Mouse (Mus musculus): ENCODE results near the gene Olfr1426.
"Not testable (repeated sequence)": the region's sequence is repeated elsewhere in the genome, so short reads cannot be mapped to it uniquely, and the experiment has no call there.

The Olfr1426 gene

DNA sequence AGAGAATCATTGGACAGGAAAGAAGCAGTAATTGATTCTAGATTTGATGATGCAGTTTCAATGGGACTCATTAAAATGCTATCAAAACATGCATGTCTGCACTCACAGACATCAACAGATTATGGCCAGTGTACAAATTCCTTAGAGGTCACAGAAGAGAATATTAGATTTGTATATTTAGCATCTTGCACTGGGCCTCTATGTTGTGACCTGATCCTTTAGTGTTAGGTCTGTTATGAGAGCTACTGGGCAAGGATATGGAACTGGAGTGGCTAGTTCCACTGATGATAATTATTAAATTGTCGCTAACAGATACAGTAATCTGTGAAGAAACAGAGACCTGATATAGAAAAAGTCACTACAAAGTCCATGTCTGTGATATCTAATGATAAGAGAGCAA, at the start of gene Olfr1426:
Gene Olfr1426 (minus strand): TSS at position 101 of the 400 bp plus-strand sequence.
- DNase-seq (ENCODE audit: low spot score in 2 of 2) = no peak

DNA sequence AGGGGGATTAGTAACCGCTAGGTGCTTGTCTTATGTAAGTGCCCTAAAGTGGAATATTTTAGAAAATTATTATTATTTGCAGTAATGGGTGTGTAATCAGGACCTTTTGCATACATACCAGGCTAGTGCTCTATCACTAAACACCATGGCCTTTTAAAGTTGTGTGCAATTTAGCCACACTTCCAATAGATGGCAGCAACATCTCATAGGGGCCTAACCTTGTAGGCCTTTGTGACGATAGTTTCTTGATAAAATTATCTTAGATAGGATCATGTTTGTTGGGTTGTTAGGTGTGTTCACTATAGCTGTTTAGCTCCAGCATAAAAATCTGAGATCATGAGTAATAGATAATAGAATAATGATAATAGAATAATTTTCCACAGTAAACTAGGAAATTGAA, 42.5 kb upstream of the Olfr1426 start:
- peak in 1 of 2 experiments; percentile 65 for DNase-seq (ENCODE audit: low spot score in 2 of 2)

DNA sequence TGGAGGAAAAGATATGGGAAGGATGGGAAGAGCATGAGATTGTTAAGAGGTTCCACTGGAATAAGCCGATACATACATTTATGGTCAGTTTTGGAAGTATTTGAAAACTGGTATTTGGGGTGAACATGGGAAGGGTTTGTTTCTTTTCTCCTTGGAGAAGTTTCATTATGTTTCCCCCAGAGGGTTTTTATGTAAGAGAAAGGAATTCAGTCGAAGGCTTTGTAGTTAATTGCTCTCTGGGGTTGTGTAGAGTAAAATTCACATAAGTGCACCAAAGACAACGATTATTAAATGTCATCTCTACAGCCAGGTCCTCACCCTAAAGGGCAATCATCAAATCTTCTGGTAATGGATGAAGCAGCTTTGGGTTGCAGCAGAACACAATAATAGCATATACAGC, 31.3 kb upstream of the Olfr1426 start, which contains the start of gene Olfr76:
Gene Olfr76 (minus strand): TSS at position 101 of the 400 bp plus-strand sequence.
- no peak for DNase-seq (ENCODE audit: low spot score in 2 of 2)

DNA sequence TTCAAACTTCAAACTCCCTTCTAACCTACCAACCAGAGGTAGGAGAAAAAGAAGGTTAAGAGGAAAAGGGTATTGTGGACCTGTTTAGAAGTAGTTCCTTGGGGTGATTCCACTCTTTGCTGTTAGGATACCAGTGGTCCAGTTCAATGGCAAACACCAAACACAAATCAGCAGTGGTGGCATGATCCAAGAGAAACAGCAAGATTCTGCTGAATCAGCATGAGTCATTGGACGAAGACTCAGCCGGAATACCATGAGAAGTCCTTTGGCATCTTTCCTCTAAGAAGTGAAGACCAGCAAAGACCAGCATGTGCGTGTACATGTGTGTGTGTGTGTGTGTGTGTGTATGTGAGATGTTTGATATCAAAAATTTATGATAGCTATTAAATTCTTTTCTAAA, 24.7 kb upstream of the Olfr1426 start:
- no peak for DNase-seq (ENCODE audit: low spot score in 2 of 2)

DNA sequence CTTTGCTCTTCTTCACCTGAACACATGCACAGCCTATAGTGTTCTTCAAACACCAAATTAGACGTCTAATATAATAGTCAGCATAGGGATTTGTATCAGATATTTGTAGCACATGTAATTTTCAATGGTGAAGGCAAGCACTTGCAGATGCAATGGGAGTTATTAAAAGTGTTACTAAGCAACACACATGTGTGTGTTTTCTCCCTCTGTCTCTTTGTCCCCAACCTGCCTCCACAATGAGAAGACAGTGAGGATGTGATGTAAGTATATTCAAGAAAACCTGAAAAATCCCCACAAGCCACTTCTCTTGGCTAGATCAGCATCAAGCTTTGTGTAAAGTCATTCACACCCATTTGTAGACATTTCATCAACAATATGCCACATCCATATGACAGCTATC, 24.0 kb upstream of the Olfr1426 start, which contains the start of gene Olfr1428:
Gene Olfr1428 (minus strand): TSS at position 101 of the 400 bp plus-strand sequence.
- DNase-seq (ENCODE audit: low spot score in 2 of 2) = no peak

DNA sequence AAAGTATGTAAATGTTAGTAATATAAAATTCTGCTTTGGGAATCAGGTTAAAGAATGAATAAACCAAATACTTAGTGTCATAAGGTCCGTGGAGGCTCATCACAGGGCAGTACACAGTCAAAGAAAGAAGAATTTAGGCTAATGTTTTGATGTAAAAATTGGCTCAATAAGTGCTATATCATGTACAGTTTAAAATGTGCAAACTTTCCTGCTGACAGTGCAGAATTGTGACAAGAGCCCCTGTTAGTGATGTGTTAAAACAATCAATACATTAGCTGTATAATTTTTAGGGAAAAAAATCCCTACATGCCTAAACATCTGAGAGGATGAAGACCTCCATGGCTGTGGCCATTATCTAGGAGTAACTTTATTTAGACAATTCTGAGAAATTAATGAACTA, 22.0 kb upstream of the Olfr1426 start:
- no peak for DNase-seq (ENCODE audit: low spot score in 2 of 2)

DNA sequence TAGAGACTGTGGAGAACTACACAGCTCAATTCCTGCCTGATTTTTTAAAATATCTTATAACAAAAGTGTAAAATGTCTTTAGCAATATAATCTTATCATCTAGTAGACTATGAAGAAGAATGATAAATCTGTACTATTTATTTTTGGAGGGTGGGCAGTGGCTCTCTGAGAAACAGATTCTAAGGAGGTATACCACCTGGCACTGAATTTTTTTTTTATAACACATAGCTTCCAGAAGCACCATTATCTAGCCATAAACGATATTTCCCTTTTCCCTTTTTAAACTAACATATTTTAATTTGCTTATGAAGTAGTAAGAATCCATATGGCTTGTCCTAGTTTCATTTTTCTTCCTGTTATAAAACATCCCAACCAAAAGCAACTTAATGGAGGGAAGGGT, 12.7 kb upstream of the Olfr1426 start:
- peak in 1 of 2 experiments; percentile 12 for DNase-seq (ENCODE audit: low spot score in 2 of 2)

DNA sequence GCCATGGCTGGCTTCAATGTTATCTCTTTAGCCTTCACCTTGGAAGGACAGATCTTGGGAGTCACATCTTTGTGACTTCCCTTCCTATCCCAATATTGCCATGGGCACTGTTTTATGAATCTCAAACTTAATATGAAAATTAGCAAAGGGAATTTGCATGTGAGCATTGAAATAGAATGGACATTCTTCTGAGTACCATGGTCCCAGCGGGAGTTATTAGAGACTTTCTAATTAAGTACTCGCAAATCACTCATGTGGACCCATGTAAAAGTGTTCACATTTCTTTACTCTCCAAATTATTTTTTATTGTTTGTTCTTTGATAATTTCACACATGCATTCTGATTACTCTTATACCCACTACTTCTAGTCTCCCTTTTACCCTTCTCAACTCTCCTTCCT, 11.4 kb upstream of the Olfr1426 start, which contains the start of gene Olfr1427:
Gene Olfr1427 (minus strand): TSS at position 101 of the 400 bp plus-strand sequence.
- DNase-seq (ENCODE audit: low spot score in 2 of 2) = no peak

DNA sequence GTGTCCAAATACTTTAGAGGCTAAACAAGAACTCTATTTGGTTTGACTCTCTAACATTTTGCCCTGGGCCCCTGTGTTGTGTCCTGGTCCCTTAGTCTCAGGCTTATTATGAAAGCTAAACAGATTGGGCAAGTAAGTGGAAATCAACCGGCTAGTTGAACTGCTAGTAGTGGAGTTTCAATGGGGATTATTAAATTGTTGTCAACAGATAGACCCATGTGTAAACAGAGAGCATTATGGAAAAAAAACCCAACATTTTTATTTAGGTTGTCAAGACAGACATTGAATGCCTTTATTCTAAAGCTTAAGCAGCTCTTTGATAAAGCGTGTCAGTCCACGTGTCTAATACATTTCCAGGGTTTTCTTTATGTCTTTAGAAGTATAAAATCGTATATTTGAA, 14.2 kb downstream of the Olfr1426 start, which contains the start of gene Olfr1425:
Gene Olfr1425 (minus strand): TSS at position 101 of the 400 bp plus-strand sequence.
- DNase-seq (ENCODE audit: low spot score in 2 of 2) = not testable (repeated sequence)

DNA sequence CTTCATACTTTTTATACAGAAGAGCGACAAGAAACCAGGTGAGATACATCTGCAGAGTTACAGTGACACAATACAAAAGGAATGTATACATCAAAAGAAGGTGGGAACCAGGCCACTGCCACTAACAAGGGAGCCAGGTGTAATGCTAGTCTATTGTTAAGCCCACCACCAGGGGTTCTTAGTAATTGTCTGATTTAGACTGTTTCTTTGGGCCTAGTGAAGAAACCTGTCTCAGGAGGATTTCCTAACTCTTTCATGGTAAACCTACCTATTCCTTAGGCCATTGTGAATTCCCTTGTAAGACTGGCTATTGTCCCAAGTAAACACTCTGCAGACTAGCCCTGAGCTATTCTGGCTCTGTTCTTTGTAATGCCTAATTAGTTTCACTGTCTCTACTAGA, 22.3 kb downstream of the Olfr1426 start:
- DNase-seq (ENCODE audit: low spot score in 2 of 2) = not testable (repeated sequence)

DNA sequence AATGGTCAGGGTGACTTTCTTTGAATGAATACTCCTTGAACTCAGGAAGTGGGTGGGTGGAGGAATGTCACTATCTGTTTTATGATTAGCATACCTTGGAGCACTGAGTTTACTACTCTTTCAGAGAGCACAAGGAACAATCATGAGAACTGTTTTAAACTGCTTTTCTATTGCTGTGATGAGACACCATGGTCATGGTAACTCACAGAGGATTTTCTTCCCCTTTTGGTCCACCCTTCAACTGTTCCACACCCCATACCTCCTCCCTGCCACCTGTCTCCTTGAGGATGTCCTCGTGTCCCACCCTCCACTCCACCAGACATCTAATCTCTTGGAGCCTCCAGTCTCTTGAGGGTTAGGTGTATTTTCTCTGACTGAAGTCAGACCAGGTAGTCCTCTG, 24.0 kb downstream of the Olfr1426 start:
- DNase-seq (ENCODE audit: low spot score in 2 of 2) = not testable (repeated sequence)

DNA sequence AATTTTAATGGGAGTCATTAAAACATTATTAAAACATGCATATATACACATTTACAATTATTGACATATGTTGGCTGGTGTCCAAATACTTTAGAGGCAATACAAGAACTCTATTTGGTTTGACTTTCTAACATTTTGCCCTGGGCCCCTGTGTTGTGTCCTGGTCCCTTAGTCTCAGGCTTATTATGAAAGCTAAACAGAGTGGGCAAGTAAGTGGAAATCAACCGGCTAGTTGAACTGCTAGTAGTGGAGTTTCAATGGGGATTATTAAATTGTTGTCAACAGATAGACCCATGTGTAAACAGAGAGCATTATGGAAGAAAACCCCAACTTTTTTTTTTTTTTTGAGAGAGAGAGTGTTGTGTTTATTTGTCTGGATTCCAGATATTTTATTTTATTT, 29.2 kb downstream of the Olfr1426 start, which contains the start of gene Olfr1424:
Gene Olfr1424 (minus strand): TSS at position 101 of the 400 bp plus-strand sequence.
- not testable (repeated sequence) for DNase-seq (ENCODE audit: low spot score in 2 of 2)

DNA sequence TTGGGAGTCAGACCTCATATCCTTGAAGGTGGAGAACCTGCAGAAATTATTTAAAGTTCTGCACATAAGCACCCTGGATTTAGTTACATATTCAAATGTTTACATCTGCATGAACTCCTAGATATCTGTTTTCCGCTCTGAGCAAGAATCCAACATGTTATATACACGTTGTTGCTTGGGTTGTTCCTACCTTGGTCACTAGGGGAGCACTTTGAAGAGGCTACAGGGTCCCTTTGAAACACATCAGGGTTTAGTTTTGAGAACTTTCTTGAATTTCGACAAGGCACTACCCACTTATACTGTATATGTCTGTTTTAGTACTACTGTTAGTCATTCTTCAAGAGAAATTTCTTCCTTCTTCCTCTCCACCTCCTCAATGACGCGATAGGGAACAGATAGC, 48.6 kb downstream of the Olfr1426 start:
- no peak for DNase-seq (ENCODE audit: low spot score in 2 of 2)

DNA sequence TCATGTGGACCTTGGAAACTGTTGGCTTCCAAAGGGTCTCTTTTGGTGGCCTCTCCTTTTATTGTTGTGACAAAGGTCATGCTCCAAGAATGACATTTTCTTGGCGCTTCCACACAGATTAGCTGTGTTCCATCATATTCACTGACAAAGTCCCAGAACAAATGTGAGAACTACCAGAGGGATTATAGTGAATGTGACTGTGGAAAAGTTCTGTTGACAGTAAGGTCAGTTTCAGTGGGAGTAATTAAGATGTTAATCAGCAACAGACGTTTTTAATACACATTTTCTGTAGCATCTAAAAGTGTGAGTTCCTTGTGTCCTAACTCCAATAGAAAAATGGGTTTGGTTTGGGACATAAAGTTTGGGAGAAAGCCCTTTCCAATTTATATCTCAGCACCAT, 50.6 kb downstream of the Olfr1426 start, which contains the start of gene Olfr1423:
Gene Olfr1423 (minus strand): TSS at position 101 of the 400 bp plus-strand sequence.
- no peak for DNase-seq (ENCODE audit: low spot score in 2 of 2)

DNA sequence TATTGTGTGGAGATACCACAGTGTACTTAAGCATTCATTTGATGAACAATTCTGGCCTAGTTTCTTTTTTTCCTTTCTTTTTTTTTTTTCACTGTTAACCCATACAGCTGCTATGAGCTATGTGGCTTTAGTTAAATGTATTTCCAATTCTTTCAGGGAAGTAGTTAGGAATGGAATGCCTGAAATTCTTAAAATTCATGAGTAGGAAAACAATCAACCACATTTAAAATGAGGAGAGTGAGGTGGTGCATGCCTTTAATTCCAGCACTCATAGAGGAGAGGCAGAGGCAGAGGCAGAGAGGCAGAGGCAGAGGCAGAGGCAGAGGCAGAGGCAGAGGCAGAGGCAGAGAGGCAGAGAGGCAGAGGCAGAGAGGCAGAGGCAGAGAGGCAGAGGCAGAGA, 54.1 kb downstream of the Olfr1426 start:
- DNase-seq (ENCODE audit: low spot score in 2 of 2) = no peak

Data from frontal cortex, postnatal 36 days (tissue).